Mouse (Mus musculus) liver, postnatal 0 days (tissue): ENCODE measurements around the gene Tmem40.

ENCODE experiments used
- CTCF ChIP-seq: sonication (generic); IDR thresholded peaks from 2 replicates; pipeline ENCODE4 v1.5.1; 2016; ENCODE audit warnings: antibody characterized with exemption, low read depth
- EP300 ChIP-seq: IDR thresholded peaks from 2 replicates; pipeline ENCODE4 v1.6.1; 2016; ENCODE audit warnings: antibody characterized with exemption, low read depth, mild to moderate bottlenecking

GRCm38 (mm10) chr6:115690105-115690504 lies 72.1 kb downstream of the Tmem40 start:
- no peak for TF ChIP-seq CTCF
- TF ChIP-seq EP300, result no peak
